Mouse (Mus musculus) cortical plate, adult 2 months (tissue): Measurements from ENCODE around the gene Kctd21. TPM values are rescaled to one million over a fixed set of nuclear protein-coding genes. Genes with fewer than 3 reads are reported as not detected.

ENCODE experiments used
- H3K27ac ChIP-seq: fragments of 200-500 bp; 2 replicates; pipeline ENCODE4 v1.5.1; 2012; ENCODE audit warnings: low read length, control low read depth, inconsistent platforms; ENCODE audit not compliant: insufficient read depth
- H3K4me1 ChIP-seq: fragments of 200-500 bp; 2 replicates; pipeline ENCODE4 v1.6.1; 2011; ENCODE audit warnings: low read length; ENCODE audit not compliant: control insufficient read depth, insufficient read depth
- H3K4me3 ChIP-seq: fragments of 200-500 bp; 2 replicates; pipeline ENCODE4 v1.5.1; 2011; ENCODE audit warnings: mild to moderate bottlenecking, low read length, control low read depth; ENCODE audit not compliant: insufficient read depth
- CTCF ChIP-seq: fragments of 200-500 bp; IDR thresholded peaks from 2 replicates; pipeline ENCODE4 v1.5.1; 2011; ENCODE audit warnings: mild to moderate bottlenecking, control low read depth, low read length; ENCODE audit not compliant: insufficient read depth; ENCODE audit errors: extremely low read depth
- POLR2A ChIP-seq: fragments of 200-500 bp; IDR thresholded peaks from 2 replicates; pipeline ENCODE4 v1.6.1; 2011; ENCODE audit warnings: mild to moderate bottlenecking, low read length, control low read depth; ENCODE audit not compliant: insufficient read depth; ENCODE audit errors: extremely low read depth
- polyA plus RNA-seq: library from polyadenylated mRNA; depleted of rRNA; stranded (reverse); fragments of >200 nt; gene quantifications from 2 replicates; pipeline ENCODE4 v1.2.3, GENCODE M21; 2012

The Kctd21 gene
- polyA plus RNA-seq, 1 experiment, result 14.8 TPM

DNA sequence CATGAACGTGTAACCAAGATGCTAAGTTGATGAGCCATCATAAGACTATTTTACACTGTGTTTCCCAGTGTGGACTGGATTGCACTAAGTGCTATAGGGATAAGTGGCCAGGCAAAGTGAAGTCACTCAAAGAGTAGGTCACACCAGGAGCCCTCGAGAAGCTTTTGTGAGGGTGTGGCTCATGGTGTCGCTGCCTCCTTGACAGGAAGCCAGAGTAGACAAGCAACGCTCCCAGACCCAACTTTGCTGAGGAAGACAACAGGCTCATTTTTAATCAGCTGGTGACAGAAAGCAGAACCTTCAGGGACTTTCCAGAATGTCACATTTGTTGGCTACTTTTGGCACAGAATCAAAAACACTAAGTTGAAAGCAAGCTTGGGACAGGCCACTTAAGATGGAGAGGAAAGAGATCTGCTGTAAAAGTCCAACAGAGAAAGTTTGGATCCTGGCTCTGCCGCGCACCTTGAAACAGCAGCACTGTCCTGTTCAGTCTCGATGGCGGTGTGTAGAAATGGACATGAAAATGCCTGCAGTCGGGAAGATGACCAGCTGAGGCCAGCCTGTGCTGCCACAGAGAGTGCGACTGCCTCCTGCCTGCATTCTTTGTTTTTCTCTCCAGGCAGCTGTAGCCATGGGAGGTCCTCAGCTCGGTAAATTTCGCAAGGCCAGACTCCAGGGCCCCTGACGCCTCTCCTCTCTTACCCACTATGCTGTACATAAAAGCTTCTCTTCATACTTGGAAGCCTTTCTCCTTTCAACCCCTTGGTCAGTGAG lies 23.1 kb downstream of the Kctd21 start:
- no peak overlapping the region for H3K4me3 ChIP-seq
- no peak overlapping the region; the same call in 1 of the 2 replicates for H3K27ac ChIP-seq
- TF ChIP-seq CTCF, result no peak
- no peak for TF ChIP-seq POLR2A
- H3K4me1 ChIP-seq, result no peaks in the 10 kb centered on the region

DNA sequence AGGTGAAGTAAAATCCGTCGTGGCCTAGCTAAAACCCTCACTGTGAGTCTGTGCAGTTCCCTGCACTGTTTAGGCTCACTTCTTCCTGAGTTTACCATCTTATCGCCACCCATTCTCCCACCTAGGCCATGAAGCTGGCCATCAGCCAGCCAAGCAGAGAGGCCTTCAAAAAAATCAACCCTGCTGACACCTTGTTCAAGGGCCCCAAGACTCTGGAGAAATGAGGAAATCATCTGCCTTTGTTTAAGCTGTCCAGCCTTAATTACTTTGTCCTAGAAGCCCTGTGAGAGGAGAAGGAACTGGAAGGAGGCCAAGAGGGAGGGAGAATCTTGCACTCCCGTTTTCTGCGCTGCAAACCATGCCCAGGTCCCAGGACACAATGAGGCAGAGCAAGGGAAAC lies 24.1 kb downstream of the Kctd21 start:
- H3K4me3 ChIP-seq, result no peak overlapping the region
- TF ChIP-seq POLR2A, result no peak
- no peak for TF ChIP-seq CTCF
- H3K27ac ChIP-seq, result no peak overlapping the region
- H3K4me1 ChIP-seq, result no peaks in the 10 kb centered on the region

- Histone ChIP-seq H3K4me3 (no peak overlapping the region), H3K27ac (no peak overlapping the region), H3K4me1 (no peaks in the 10 kb centered on the region)
- TF ChIP-seq CTCF (no peak), POLR2A (no peak)
Observed at GRCm38 (mm10) chr7:97356875-97357276, 24.7 kb downstream of the Kctd21 start.

GRCm38 (mm10) chr7:97357840-97358239 lies 25.7 kb downstream of the Kctd21 start:
- Histone ChIP-seq H3K27ac (no peak overlapping the region), H3K4me3 (no peak overlapping the region)

DNA sequence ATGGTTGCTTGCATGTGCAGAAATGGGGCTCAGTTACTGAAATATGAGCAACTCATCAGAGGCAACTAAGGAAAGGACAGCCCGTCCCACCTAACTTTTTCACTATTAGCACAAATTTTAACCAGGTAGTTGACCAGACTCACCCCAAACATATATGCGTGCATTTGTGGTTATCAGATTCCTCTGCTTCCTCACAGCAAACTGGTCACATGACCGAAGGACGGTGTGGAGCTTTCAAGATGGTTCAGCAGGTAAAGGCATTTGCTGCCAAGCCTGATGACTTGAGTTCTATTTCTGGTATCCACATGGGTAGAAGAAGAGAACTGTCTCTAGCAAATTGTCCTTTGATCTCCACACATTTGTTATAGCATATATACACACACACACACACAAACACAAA lies 26.2 kb downstream of the Kctd21 start:
- H3K4me1 ChIP-seq, result no peaks in the 10 kb centered on the region
- H3K4me3 ChIP-seq, result no peak overlapping the region
- no peak for TF ChIP-seq CTCF
- TF ChIP-seq POLR2A, result no peak
- H3K27ac ChIP-seq, result no peak overlapping the region

More at GRCm38 (mm10) chr7:97357840-97358239, 25.7 kb downstream of the Kctd21 start:
- TF ChIP-seq CTCF (no peak), POLR2A (no peak)
- H3K4me1 ChIP-seq, result no peaks in the 10 kb centered on the region

- no peak for TF ChIP-seq CTCF
- TF ChIP-seq POLR2A, result no peak
- H3K4me1 ChIP-seq, result no peaks in the 10 kb centered on the region
Observed at GRCm38 (mm10) chr7:97360166-97360565, 28.0 kb downstream of the Kctd21 start.

DNA sequence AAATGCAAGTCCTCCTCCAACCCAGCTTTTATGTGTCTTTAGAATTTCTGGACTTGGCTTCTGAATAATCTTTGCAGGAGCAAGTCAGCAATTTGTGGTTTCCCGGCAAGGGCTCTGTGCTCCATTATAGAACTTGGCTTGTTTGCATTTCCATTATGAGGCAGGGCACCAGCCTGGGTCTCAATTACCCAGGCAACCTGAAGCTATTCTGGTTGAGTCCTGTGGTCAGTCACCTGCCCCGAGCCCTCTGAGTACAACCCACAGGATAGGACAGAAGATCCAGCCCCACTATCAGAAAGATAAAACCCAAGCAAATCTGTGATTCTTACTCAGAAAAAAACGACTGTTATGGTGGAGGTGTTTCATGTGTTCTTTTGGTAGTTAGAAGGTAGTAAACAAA lies 28.8 kb downstream of the Kctd21 start:
- no peak for TF ChIP-seq POLR2A
- no peak for TF ChIP-seq CTCF
- no peak overlapping the region for H3K4me3 ChIP-seq

More at GRCm38 (mm10) chr7:97360166-97360565, 28.0 kb downstream of the Kctd21 start:
- no peak overlapping the region for H3K4me3 ChIP-seq
- no peak overlapping the region for H3K27ac ChIP-seq

DNA sequence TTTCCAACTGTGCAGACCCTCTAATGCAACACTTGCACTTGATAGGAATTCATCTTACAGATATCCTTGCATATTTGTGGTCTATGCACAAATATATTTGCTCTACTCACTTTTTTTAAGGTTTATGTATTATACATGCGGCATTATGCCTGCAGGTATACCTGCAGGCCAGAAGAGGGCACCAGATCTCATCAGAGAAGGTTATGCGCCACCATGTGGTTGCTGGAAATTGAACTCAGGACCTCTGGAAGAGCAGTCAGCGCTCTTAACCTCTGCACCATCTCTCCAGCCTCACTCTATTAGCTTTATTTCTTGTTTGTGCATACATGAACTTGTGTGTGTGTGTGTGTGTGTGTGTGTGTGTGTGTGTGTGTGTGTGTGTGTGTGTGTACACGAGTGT lies 29.3 kb downstream of the Kctd21 start:
- H3K27ac ChIP-seq, result no peak overlapping the region
- no peak overlapping the region for H3K4me3 ChIP-seq
- H3K4me1 ChIP-seq, result no peaks in the 10 kb centered on the region
- peak; percentile 51 for TF ChIP-seq CTCF
- TF ChIP-seq POLR2A, result no peak

More for the DNA sequence above, 28.8 kb downstream of the Kctd21 start:
- H3K4me1 ChIP-seq, result no peaks in the 10 kb centered on the region
- no peak overlapping the region for H3K27ac ChIP-seq

DNA sequence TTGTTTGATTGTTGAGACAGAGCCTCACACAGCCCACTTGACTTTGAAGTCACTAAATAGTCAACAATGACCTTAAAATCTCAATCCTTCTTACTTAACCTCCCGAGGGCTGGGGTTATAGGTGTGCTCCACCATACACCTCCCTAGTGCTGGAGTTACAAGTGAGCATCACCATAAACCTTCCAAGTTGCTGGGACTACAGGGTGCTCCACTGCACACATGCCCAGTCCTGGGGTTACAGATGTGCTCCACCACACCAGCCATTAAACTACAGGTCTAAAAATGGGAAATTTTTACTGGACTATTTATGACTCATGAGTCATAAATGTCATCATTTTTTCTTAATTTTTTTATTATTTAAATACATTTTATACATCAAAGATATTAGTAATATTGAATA lies 33.8 kb downstream of the Kctd21 start:
- TF ChIP-seq CTCF (no peak), POLR2A (no peak)
- H3K4me1 ChIP-seq, result no peaks in the 10 kb centered on the region
- H3K4me3 ChIP-seq, result no peak overlapping the region
- no peak overlapping the region for H3K27ac ChIP-seq

- TF ChIP-seq POLR2A, result no peak
- TF ChIP-seq CTCF, result no peak
- H3K4me1 ChIP-seq, result no peaks in the 10 kb centered on the region
- H3K4me3 ChIP-seq, result no peak overlapping the region
- H3K27ac ChIP-seq, result no peak overlapping the region
Observed at GRCm38 (mm10) chr7:97375101-97375500, 43.0 kb downstream of the Kctd21 start.
